Mouse (Mus musculus): ENCODE results near the gene Hist1h2bn. TPM values are rescaled to one million over a fixed set of nuclear protein-coding genes. Genes with fewer than 3 reads are reported as not detected.
"Not testable (repeated sequence)": the region's sequence is repeated elsewhere in the genome, so short reads cannot be mapped to it uniquely, and the experiment has no call there.

Gene Hist1h2bn
- 3.9 and 6.3 TPM in 2 replicates for polyA plus RNA-seq (2016; fragmentation: Nextera tagmentation; extraction: Ambion mirVana)

DNA sequence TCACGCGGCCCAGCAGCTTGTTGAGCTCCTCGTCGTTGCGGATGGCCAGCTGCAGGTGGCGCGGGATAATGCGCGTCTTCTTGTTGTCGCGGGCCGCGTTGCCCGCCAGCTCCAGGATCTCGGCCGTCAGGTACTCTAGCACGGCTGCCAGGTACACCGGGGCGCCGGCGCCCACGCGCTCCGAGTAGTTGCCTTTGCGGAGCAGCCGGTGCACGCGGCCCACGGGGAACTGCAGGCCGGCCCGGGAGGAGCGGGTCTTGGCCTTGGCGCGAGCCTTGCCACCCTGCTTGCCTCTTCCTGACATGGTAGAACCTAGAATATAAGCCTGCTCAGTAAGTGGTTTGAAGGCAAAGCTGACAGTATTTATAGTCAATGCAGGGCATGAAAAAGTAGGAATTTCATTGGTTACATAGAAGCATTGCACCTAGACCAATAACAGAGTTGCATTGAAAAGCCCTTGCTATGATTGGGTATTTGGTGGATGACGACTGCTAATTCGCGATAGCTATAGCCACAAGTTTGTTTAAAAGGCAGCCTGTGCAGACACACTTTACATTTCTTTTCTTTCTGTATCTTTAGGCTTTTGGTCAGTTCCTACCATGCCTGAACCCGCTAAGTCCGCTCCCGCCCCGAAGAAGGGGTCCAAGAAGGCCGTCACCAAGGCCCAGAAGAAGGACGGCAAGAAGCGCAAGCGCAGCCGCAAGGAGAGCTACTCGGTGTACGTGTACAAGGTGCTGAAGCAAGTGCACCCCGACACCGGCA lies at the start of gene Hist1h2bn, which contains the start of gene Hist1h2ak:
Hist1h2bn (plus strand) TSS at position 600 of the 762 bp plus-strand sequence.
Hist1h2ak (minus strand) TSS at position 304 of the 762 bp plus-strand sequence.
- Histone ChIP-seq H3K9ac (replicated peaks) (peak within 1 kb of the TSS; percentile 60), H3K4me2 (replicated peaks) (peak within 1 kb of the TSS; percentile 71), H3K4me1 (peaks cover 21% of the 10 kb centered on the region), H3K4me3 (peak within 1 kb of the TSS; percentile 47), H3K27ac (replicated peaks) (peak within 1 kb of the TSS; percentile 95)
- not testable (repeated sequence) for H3K27me3 ChIP-seq, H3K9me3 ChIP-seq, H3K36me3 ChIP-seq
- WGBS: 0% methylated on average over 44 of the region's 50 CpGs
- peak; percentile 93 for ATAC-seq (ENCODE audit: low FRiP score, low read depth)

DNA sequence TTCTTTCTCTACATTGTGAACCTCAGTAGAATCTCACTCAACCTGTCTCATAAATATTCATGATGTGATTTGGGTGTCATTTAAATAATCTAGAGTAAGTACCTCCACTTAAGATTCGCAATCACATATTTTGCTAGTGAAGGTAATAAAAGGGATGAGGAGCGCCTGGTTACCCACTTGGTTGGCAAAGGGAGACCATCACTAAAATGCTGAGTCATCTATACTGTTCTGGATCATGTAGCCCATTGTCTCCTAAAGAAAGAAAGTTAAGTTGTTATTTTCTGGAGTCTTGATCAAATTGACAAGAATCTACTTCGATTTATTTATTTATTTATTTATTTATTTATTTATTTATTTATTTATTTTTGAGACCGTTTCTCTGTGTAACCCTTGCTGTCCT lies 47.3 kb upstream of the Hist1h2bn start:
- WGBS: 74% methylated on average over 4 of the region's 4 CpGs
- H3K27me3 ChIP-seq: no peaks in the 10 kb centered on the region
- H3K36me3 ChIP-seq: no peaks in the 10 kb centered on the region
- H3K4me2 ChIP-seq (replicated peaks): no peak overlapping the region
- H3K4me3 ChIP-seq: no peak overlapping the region
- no peak overlapping the region for H3K27ac ChIP-seq (replicated peaks)
- no peak for ATAC-seq (ENCODE audit: low FRiP score, low read depth)
- H3K4me1 ChIP-seq: peaks cover 4% of the 10 kb centered on the region; the same call in 1 of the 2 replicates
- no peaks in the 10 kb centered on the region for H3K9me3 ChIP-seq
- H3K9ac ChIP-seq (replicated peaks): no peak overlapping the region

DNA sequence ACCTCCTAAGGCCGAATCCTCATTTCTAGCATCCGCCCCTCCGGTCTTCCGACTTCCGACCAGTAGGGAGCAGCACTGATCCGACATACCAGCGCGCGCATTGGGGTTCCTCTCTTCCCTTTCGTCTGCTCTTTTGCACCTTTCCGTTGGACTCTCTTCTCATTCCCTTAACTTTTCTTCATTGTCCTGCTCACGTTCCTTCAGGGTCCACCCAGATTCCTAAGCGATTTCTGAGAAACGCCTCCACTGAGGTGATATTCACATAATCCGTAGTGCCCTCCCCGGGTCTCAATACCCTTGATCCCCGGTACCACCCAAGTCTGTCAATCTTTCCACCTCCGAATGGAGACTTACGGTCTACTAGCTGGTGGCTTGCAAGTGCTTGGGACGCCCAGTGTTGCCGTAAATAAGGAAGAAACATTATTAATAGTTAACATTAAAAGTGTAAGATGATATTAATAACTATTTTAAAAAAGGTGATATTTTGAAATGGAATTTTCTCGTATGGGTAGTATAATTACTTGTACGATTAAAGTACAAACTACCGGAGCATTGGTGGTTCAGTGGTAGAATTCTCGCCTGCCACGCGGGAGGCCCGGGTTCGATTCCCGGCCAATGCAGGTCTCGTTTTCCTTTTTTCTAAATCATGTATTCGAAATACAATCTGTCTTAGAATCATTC lies 43.8 kb upstream of the Hist1h2bn start:
- Histone ChIP-seq H3K4me1 (peaks cover 8% of the 10 kb centered on the region), H3K27ac (replicated peaks) (peak overlapping the region; percentile 55; the same call in 1 of the 2 replicates), H3K4me2 (replicated peaks) (peak overlapping the region; percentile 43), H3K4me3 (peak overlapping the region; percentile 55), H3K36me3 (no peaks in the 10 kb centered on the region), H3K9ac (replicated peaks) (peak overlapping the region; percentile 43), H3K27me3 (no peaks in the 10 kb centered on the region), H3K9me3 (no peaks in the 10 kb centered on the region)
- WGBS: under 1% methylated on average over 32 of the region's 32 CpGs
- ATAC-seq (ENCODE audit: low FRiP score, low read depth): peak; percentile 85

- H3K27me3 ChIP-seq: no peaks in the 10 kb centered on the region
- H3K4me2 ChIP-seq (replicated peaks): peak overlapping the region; percentile 60
- peaks cover 12% of the 10 kb centered on the region for H3K4me1 ChIP-seq
- no peaks in the 10 kb centered on the region for H3K9me3 ChIP-seq
- ATAC-seq (ENCODE audit: low FRiP score, low read depth): peak; percentile 63
- H3K36me3 ChIP-seq: no peaks in the 10 kb centered on the region
- peak overlapping the region; percentile 44 for H3K4me3 ChIP-seq
- H3K27ac ChIP-seq (replicated peaks): no peak overlapping the region
- H3K9ac ChIP-seq (replicated peaks): peak overlapping the region; percentile 34
- WGBS: 1% methylated on average over 22 of the region's 22 CpGs
Measured at GRCm38 (mm10) chr13:21710821-21711525, 43.0 kb upstream of the Hist1h2bn start.

DNA sequence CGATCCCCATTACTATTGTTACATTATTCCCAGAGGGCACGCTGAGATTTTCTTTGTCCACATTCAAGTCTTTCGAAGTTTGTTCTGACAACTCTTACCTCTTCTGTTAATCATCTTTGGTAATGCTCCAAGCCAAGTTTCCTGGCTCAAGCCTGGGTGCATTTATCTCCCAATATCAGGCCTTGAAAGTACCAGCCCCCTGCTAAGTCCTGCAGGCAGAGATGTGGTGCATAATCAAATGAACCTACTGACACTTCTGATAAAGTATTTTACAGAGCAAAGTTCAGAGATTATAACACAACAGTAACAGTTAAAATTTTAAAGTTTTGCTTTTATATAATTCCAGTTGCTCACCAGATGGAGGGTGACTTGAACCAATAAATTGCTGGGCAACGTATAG lies 42.2 kb upstream of the Hist1h2bn start:
- Histone ChIP-seq H3K9ac (replicated peaks) (peak overlapping the region; percentile 34; the same call in 1 of the 2 replicates), H3K4me2 (replicated peaks) (peak overlapping the region; percentile 60), H3K36me3 (no peaks in the 10 kb centered on the region), H3K27me3 (no peaks in the 10 kb centered on the region), H3K9me3 (no peaks in the 10 kb centered on the region), H3K27ac (replicated peaks) (no peak overlapping the region), H3K4me1 (peaks cover 12% of the 10 kb centered on the region), H3K4me3 (peak overlapping the region; percentile 44)
- 27% methylated on average over 4 of the region's 4 CpGs for WGBS
- no peak for ATAC-seq (ENCODE audit: low FRiP score, low read depth)

DNA sequence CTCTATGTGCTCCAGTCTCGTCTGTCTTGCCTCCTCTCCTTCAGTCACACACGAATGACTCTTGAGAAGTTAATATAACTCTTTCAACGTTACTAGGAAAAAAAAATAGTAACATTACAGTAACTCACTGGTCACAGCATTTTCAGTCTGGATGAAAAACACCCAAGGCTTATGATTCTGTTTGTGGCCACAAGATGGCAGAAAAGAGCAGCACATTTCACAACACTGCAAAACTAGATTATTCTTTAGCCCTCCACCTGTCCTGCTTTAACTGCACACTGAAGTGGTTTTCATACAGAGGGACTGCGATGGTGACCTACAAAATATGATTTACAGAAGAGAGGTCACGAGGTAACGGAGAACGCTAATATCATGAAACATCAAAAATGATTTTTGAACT lies 39.2 kb upstream of the Hist1h2bn start:
- Histone ChIP-seq H3K4me2 (replicated peaks) (peak overlapping the region; percentile 85), H3K4me1 (peaks cover 23% of the 10 kb centered on the region), H3K27me3 (no peaks in the 10 kb centered on the region), H3K4me3 (peak overlapping the region; percentile 42), H3K27ac (replicated peaks) (peak overlapping the region; percentile 94), H3K9me3 (no peaks in the 10 kb centered on the region), H3K9ac (replicated peaks) (peak overlapping the region; percentile 68), H3K36me3 (no peaks in the 10 kb centered on the region)
- 3% methylated on average over 7 of the region's 7 CpGs for WGBS
- ATAC-seq (ENCODE audit: low FRiP score, low read depth): no peak

DNA sequence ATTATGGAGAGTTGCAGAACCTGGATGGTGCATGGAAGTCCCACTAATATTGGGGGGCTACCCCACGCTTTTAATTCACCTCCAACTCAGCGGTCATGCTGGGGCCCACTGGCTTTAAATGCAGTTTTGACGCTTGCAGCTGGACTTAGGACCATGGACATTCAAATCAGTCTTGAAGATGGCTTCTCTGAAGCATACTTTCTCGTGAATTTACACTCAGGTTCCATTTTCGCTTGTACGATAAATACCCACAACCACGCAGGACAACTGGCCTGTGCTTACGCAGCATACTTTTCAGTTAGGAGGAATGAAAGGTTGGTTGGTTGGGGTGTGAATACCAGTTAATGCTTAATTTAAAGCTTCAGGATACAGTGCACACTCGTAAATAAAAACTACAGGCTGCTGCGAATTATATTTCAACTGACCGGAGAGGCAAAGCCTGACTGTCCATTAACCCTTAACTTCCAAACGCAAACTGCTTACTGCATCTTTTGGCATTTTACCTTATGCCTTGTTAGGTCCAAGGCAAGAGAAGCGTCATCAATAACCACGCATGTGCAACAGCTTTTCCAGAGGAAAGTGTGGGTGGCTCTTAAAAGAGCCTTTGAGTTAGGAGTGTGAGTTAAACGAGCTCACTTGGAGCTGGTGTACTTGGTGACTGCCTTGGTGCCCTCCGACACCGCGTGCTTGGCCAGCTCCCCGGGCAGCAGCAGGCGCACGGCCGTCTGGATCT lies 38.6 kb upstream of the Hist1h2bn start:
- Histone ChIP-seq H3K4me1 (peaks cover 23% of the 10 kb centered on the region), H3K36me3 (no peaks in the 10 kb centered on the region), H3K4me3 (peak overlapping the region; percentile 42), H3K4me2 (replicated peaks) (peak overlapping the region; percentile 85), H3K27me3 (no peaks in the 10 kb centered on the region), H3K9me3 (no peaks in the 10 kb centered on the region), H3K9ac (replicated peaks) (peak overlapping the region; percentile 68), H3K27ac (replicated peaks) (peak overlapping the region; percentile 94)
- 2% methylated on average over 22 of the region's 22 CpGs for WGBS
- no peak for ATAC-seq (ENCODE audit: low FRiP score, low read depth)

- Histone ChIP-seq H3K4me2 (replicated peaks) (peak within 1 kb of the TSS; percentile 85), H3K4me1 (peaks cover 27% of the 10 kb centered on the region), H3K4me3 (peak within 1 kb of the TSS; percentile 48), H3K9ac (replicated peaks) (peak within 1 kb of the TSS; percentile 73), H3K27ac (replicated peaks) (peak within 1 kb of the TSS; percentile 94)
- H3K36me3 ChIP-seq, H3K9me3 ChIP-seq, H3K27me3 ChIP-seq: not testable (repeated sequence)
- peak; percentile 92 for ATAC-seq (ENCODE audit: low FRiP score, low read depth)
- under 1% methylated on average over 38 of the region's 50 CpGs for WGBS
Measured at GRCm38 (mm10) chr13:21715864-21716539, 37.9 kb upstream of the Hist1h2bn start, which contains the start of the genes Hist1h2bl and Hist1h2ai. TSS of gene Hist1h2bl (minus strand) at chr13:21716143. TSS of gene Hist1h2ai (plus strand) at chr13:21716422.

- not testable (repeated sequence) for H3K36me3 ChIP-seq, H3K27me3 ChIP-seq, H3K9me3 ChIP-seq
- H3K9ac ChIP-seq (replicated peaks): peak overlapping the region; percentile 73
- H3K4me1 ChIP-seq: peaks cover 25% of the 10 kb centered on the region
- H3K4me3 ChIP-seq: peak overlapping the region; percentile 48
- H3K27ac ChIP-seq (replicated peaks): peak overlapping the region; percentile 94
- under 1% methylated on average over 15 of the region's 38 CpGs for WGBS
- H3K4me2 ChIP-seq (replicated peaks): peak overlapping the region; percentile 85
- 0 out of 2 replicates have a peak, but pooled peaks have one; percentile 1 for ATAC-seq (ENCODE audit: low FRiP score, low read depth)
Measured at GRCm38 (mm10) chr13:21716540-21717391, 37.2 kb upstream of the Hist1h2bn start.

Data from midbrain, embryonic 12.5 days (tissue).